Mouse (Mus musculus): ENCODE results near the gene Zswim7.

DNA sequence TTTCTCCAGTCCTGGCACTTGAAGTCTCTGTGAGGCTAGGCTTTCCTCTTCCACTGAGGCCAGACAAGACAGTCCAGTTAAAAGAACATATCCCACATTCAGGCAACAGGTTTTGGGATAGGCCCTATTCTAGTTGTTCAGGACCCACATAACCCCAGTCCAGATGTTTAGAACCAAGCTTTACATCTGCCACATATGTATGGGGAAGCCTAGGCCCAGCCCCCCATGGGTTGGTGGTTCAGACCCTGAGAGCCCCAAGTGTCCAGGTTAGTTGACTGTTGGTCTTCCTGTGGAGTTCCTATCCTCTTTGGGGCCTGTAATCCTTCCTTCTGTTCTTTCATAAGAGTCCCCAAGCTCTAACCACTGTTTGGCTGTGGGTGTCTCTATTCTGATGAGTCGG lies 6.5 kb upstream of the Zswim7 start:
- TF ChIP-seq CTCF (conservative IDR thresholded peaks at IDR 0.05; ENCODE audit: insufficient read depth, insufficient read length, low read depth, low read length) (no peak), POLR2A (IDR thresholded peaks at IDR 0.05; ENCODE audit: low read depth, low read length) (no peak)
